Mouse (Mus musculus) heart, postnatal 0 days (tissue): ENCODE results near the gene Magt1.

Experiments
- CTCF ChIP-seq: IDR thresholded peaks from 2 replicates; pipeline ENCODE4 v1.5.1; 2016; ENCODE audit warnings: antibody characterized with exemption, control low read depth, low read depth
- EP300 ChIP-seq: IDR thresholded peaks from 2 replicates; pipeline ENCODE4 v1.6.1; 2016; ENCODE audit warnings: antibody characterized with exemption, low read depth

GRCm38 (mm10) chrX:106010762-106011161 is 944 bp downstream of the Magt1 start:
- no peak for TF ChIP-seq EP300
- TF ChIP-seq CTCF: no peak
